Mouse (Mus musculus) MEL-GATA-1-ER (cell line): ENCODE results near the gene Krtap2-4.

Source experiments
- DNase-seq: peaks from one replicate; pipeline ENCODE4 v3.0.0-alpha.2; 2012; ENCODE audit warnings: low read depth; ENCODE audit errors: extremely low read depth

The Krtap2-4 gene

DNA sequence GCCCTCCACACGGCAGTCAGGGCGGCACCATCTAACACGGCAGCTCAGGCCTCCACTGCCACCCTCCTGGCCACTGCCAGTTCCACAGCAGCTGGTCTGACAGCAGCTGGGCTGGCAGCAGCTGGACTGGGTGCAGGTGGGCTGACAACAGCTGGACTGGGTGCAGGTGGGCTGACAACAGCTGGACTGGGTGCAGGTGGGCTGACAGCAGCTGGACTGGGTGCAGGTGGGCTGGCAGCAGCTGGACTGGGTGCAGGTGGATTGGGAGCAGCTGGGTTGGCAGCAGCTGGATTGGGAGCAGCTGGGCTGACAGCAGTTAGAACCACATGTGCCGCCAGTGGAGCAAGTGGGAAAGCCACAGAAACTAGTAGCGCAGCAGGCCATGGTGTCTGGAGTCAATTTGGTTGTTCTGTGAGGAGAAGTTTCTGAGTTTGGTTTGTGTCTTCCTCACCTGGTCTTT, 31.4 kb downstream of the Krtap2-4 start, which contains the start of gene Krtap1-4:
Gene Krtap1-4, minus strand, starts transcription at position 410 of the 460 bp plus-strand sequence.
- no peak for DNase-seq

DNA sequence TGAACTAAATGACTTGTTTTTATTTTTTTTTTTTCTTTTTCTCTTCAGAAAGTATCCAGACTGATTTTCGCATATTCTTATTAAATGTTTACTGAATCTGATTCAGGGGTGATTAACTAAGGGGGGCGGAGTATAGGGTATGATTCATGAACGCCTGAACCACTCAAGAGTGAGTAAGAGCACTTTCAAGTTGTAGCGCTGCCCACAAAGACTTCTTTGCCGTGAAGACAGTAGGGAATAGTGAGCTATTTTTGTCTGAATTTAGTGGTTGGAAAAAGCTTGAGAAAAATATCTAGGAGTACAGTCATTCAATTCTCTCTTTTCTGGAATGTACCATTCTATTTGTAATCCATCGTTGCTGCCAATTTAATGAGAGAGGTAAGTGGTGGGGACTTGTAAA, 33.1 kb downstream of the Krtap2-4 start:
- no peak for DNase-seq

DNA sequence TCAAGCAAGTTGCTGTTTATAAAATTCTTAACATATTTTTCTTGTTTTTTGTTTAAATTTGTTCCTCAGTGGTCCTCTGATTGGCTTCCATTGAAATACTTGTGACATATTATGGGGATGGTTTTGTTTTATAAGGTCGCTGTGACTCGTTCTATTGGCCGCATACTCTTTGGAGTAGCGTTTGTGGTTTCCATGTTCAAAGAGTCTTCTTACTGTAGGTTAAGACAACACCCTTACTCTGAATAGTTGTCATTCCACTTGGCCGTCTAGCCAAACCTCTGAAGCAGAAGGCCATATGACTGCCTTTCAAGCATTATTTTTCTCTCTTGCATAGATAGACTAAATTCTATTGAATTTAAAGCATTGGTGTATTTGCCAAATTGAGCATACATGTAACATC, 33.6 kb downstream of the Krtap2-4 start:
- no peak for DNase-seq

GRCm38 (mm10) chr11:99580636-99581035, 34.0 kb downstream of the Krtap2-4 start, which contains the start of gene Krtap1-5:
Gene Krtap1-5, minus strand, starts transcription at chr11:99581016.
- no peak for DNase-seq

- no peak for DNase-seq
Observed at GRCm38 (mm10) chr11:99574106-99574505, 40.5 kb downstream of the Krtap2-4 start.

DNA sequence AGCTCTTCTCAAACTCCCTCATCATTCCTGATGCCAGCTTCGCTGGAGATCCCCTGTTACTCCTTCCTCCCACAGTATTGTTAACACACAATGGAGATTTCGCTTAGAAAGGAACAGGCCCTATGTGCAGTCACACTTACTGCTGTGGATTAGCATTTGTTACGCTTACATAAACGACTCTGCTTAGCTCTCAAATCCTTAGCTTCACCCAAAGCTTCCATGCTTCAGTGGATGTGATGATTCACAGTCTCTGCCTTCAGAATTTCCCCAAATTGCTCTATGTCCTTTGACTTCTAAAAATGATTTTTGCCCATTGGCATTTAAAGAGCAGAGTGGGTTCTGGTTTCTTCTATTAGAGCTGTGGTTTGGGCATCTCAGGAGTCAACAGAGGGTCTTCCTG, 41.5 kb downstream of the Krtap2-4 start:
- DNase-seq, result no peak

- no peak for DNase-seq
Observed at GRCm38 (mm10) chr11:99566530-99566929, 48.1 kb downstream of the Krtap2-4 start, which contains the start of gene Krtap3-1. Gene Krtap3-1, minus strand, starts transcription at chr11:99566630.
